Mouse (Mus musculus) stomach, embryonic 14.5 days (tissue): ENCODE measurements around the gene Ly9. TPM values are rescaled to one million over a fixed set of nuclear protein-coding genes. Genes with fewer than 3 reads are reported as not detected.

Experiments
- ATAC-seq: fragments of 200-750 bp; cut with Nextera tagmentation; 2 replicates; pipeline ENCODE4 v1.8.0; 2017; ENCODE audit warnings: low read depth, moderate TSS enrichment; ENCODE audit not compliant: insufficient number of reproducible peaks, insufficient read depth, low FRiP score
- H3K27ac ChIP-seq: fragments of 300-500 bp; sonication (generic); 2 replicates; pipeline ENCODE4 v1.5.1; 2014; ENCODE audit warnings: mild to moderate bottlenecking, low read length, moderate library complexity, mixed read lengths
- H3K27me3 ChIP-seq: fragments of 300-500 bp; sonication (generic); 2 replicates; pipeline ENCODE4 v1.6.1; 2014; ENCODE audit warnings: low read length, control low read depth, mixed read lengths; ENCODE audit not compliant: control insufficient read depth, insufficient read depth
- H3K36me3 ChIP-seq: fragments of 300-500 bp; sonication (generic); 2 replicates; pipeline ENCODE4 v1.6.1; 2014; ENCODE audit warnings: mild to moderate bottlenecking, control low read depth, low read length, moderate library complexity, mixed read lengths; ENCODE audit not compliant: control insufficient read depth, insufficient read depth
- H3K4me1 ChIP-seq: fragments of 300-500 bp; sonication (generic); 2 replicates; pipeline ENCODE4 v1.6.1; 2014; ENCODE audit warnings: low read length, control low read depth, mixed read lengths; ENCODE audit not compliant: control insufficient read depth, insufficient read depth
- H3K4me2 ChIP-seq: fragments of 300-500 bp; sonication (generic); replicated peaks from 2 replicates; pipeline ENCODE4 v1.6.1; 2014; ENCODE audit warnings: low read depth, low read length, control low read depth
- H3K4me3 ChIP-seq: fragments of 300-500 bp; sonication (generic); 2 replicates; pipeline ENCODE4 v1.5.1; 2014; ENCODE audit warnings: low read depth, low read length, control low read depth
- H3K9ac ChIP-seq: fragments of 300-500 bp; sonication (generic); replicated peaks from 2 replicates; pipeline ENCODE4 v1.6.1; 2014; ENCODE audit warnings: low read depth, mild to moderate bottlenecking, control low read depth, low read length, moderate library complexity, mixed read lengths
- H3K9me3 ChIP-seq: fragments of 300-500 bp; sonication (generic); 2 replicates; pipeline ENCODE4 v1.6.1; 2016; ENCODE audit warnings: low read depth, low read length, control low read depth; ENCODE audit not compliant: control insufficient read depth
- WGBS: fragments of 180-500 bp; shearing (Covaris S2); extraction: QIAGEN DNeasy Blood & Tissue Kit; methylation state at CpG from one replicate; pipeline ENCODE4 v1.1.7; 2014; 5-methylcytosine and 5-hydroxymethylcytosine counted together
- polyA plus RNA-seq: library from polyadenylated mRNA; unstranded; fragments of >200 nt; fragmentation: Nextera tagmentation; extraction: Ambion mirVana; gene quantifications from 2 replicates; pipeline ENCODE4 v1.2.1, GENCODE M21; 2014

The Ly9 gene
- polyA plus RNA-seq, 1 experiment from 2014 or later: not detected

GRCm38 (mm10) chr1:171635696-171636095 is 28.5 kb upstream of the Ly9 start:
- Histone ChIP-seq H3K4me2 (no peak overlapping the region), H3K4me3 (no peak overlapping the region), H3K36me3 (no peaks in the 10 kb centered on the region), H3K9ac (no peak overlapping the region), H3K9me3 (no peaks in the 10 kb centered on the region), H3K27me3 (no peaks in the 10 kb centered on the region), H3K27ac (no peak overlapping the region), H3K4me1 (no peaks in the 10 kb centered on the region)
- no peak for ATAC-seq
- WGBS: 50% methylated on average over 6 of the region's 6 CpGs

- Histone ChIP-seq H3K4me2 (no peak overlapping the region), H3K4me1 (no peaks in the 10 kb centered on the region), H3K9me3 (no peaks in the 10 kb centered on the region), H3K27ac (no peak overlapping the region), H3K27me3 (no peaks in the 10 kb centered on the region), H3K36me3 (no peaks in the 10 kb centered on the region), H3K4me3 (no peak overlapping the region), H3K9ac (no peak overlapping the region)
- ATAC-seq: no peak
- 61% methylated on average over 2 of the region's 2 CpGs for WGBS
Measured at GRCm38 (mm10) chr1:171631447-171631846, 24.2 kb upstream of the Ly9 start.

- H3K9me3 ChIP-seq: no peaks in the 10 kb centered on the region
- no peak for ATAC-seq
- 72% methylated on average over 4 of the region's 4 CpGs for WGBS
- H3K36me3 ChIP-seq: no peaks in the 10 kb centered on the region
- no peak overlapping the region for H3K4me2 ChIP-seq
- no peak overlapping the region for H3K27ac ChIP-seq
- no peaks in the 10 kb centered on the region for H3K4me1 ChIP-seq
- H3K27me3 ChIP-seq: no peaks in the 10 kb centered on the region
- no peak overlapping the region for H3K4me3 ChIP-seq
- H3K9ac ChIP-seq: no peak overlapping the region
Measured at GRCm38 (mm10) chr1:171630912-171631311, 23.7 kb upstream of the Ly9 start.

GRCm38 (mm10) chr1:171630041-171630440 is 22.8 kb upstream of the Ly9 start:
- no peaks in the 10 kb centered on the region for H3K36me3 ChIP-seq
- no peaks in the 10 kb centered on the region for H3K27me3 ChIP-seq
- no peaks in the 10 kb centered on the region for H3K4me1 ChIP-seq
- H3K27ac ChIP-seq: no peak overlapping the region
- no peak overlapping the region for H3K4me3 ChIP-seq
- H3K9ac ChIP-seq: no peak overlapping the region
- 65% methylated on average over 7 of the region's 7 CpGs for WGBS
- H3K9me3 ChIP-seq: no peaks in the 10 kb centered on the region
- H3K4me2 ChIP-seq: no peak overlapping the region
- ATAC-seq: no peak

- no peak overlapping the region for H3K9ac ChIP-seq
- no peak overlapping the region for H3K4me3 ChIP-seq
- H3K27ac ChIP-seq: no peak overlapping the region
- no peak overlapping the region for H3K4me2 ChIP-seq
- no peaks in the 10 kb centered on the region for H3K9me3 ChIP-seq
- 64% methylated on average over 6 of the region's 6 CpGs for WGBS
- H3K4me1 ChIP-seq: no peaks in the 10 kb centered on the region
- no peaks in the 10 kb centered on the region for H3K36me3 ChIP-seq
- H3K27me3 ChIP-seq: no peaks in the 10 kb centered on the region
- no peak for ATAC-seq
Measured at GRCm38 (mm10) chr1:171629168-171629567, 22.0 kb upstream of the Ly9 start.

GRCm38 (mm10) chr1:171627801-171628200 is 20.6 kb upstream of the Ly9 start:
- H3K27ac ChIP-seq: no peak overlapping the region
- H3K9me3 ChIP-seq: no peaks in the 10 kb centered on the region
- H3K4me3 ChIP-seq: no peak overlapping the region
- no peak overlapping the region for H3K9ac ChIP-seq
- H3K36me3 ChIP-seq: no peaks in the 10 kb centered on the region
- H3K4me1 ChIP-seq: no peaks in the 10 kb centered on the region
- no peak for ATAC-seq
- 85% methylated on average over 3 of the region's 3 CpGs for WGBS
- H3K4me2 ChIP-seq: no peak overlapping the region
- no peaks in the 10 kb centered on the region for H3K27me3 ChIP-seq

- H3K27ac ChIP-seq: no peak overlapping the region
- no peak overlapping the region for H3K4me3 ChIP-seq
- no peak overlapping the region for H3K9ac ChIP-seq
- no peak for ATAC-seq
- no peak overlapping the region for H3K4me2 ChIP-seq
- H3K27me3 ChIP-seq: no peaks in the 10 kb centered on the region
- no peaks in the 10 kb centered on the region for H3K36me3 ChIP-seq
- H3K4me1 ChIP-seq: no peaks in the 10 kb centered on the region
- 90% methylated on average over 6 of the region's 6 CpGs for WGBS
- H3K9me3 ChIP-seq: no peaks in the 10 kb centered on the region
Measured at GRCm38 (mm10) chr1:171620091-171620490, 12.9 kb upstream of the Ly9 start.

- H3K9me3 ChIP-seq: no peaks in the 10 kb centered on the region
- ATAC-seq: no peak
- H3K4me3 ChIP-seq: no peak overlapping the region
- H3K27me3 ChIP-seq: no peaks in the 10 kb centered on the region
- H3K9ac ChIP-seq: no peak overlapping the region
- WGBS: 83% methylated on average over 3 of the region's 3 CpGs
- H3K27ac ChIP-seq: no peak overlapping the region
- no peaks in the 10 kb centered on the region for H3K4me1 ChIP-seq
- H3K36me3 ChIP-seq: no peaks in the 10 kb centered on the region
- H3K4me2 ChIP-seq: no peak overlapping the region
Measured at GRCm38 (mm10) chr1:171619645-171620044, 12.4 kb upstream of the Ly9 start.

- no peak for ATAC-seq
- no peak overlapping the region for H3K27ac ChIP-seq
- H3K9me3 ChIP-seq: no peaks in the 10 kb centered on the region
- H3K4me3 ChIP-seq: no peak overlapping the region
- H3K4me2 ChIP-seq: no peak overlapping the region
- H3K9ac ChIP-seq: no peak overlapping the region
- H3K27me3 ChIP-seq: no peaks in the 10 kb centered on the region
- 82% methylated on average over 8 of the region's 8 CpGs for WGBS
- no peaks in the 10 kb centered on the region for H3K4me1 ChIP-seq
- no peaks in the 10 kb centered on the region for H3K36me3 ChIP-seq
Measured at GRCm38 (mm10) chr1:171619001-171619400, 11.8 kb upstream of the Ly9 start.
